Mouse (Mus musculus) R1 (cell line): ENCODE measurements at regions not wholly inside any gene's neighbourhood (a gene's known extent, or its start where the extent isn't known, plus 50 kb on each side); places are given as distances from the start of the nearest gene placed in this dataset.

Experiments
- DNase-seq: peaks from one replicate; pipeline ENCODE4 v3.0.0-alpha.2; 2018; ENCODE audit warnings: low read depth, low spot score

GRCm38 (mm10) chr7:77632656-77633055 lies 1105.2 kb downstream of the Ntrk3 start:
- no peak for DNase-seq

- DNase-seq = no peak
These were observed 1114.3 kb downstream of the Ntrk3 start for GRCm38 (mm10) chr7:77623491-77623890.

GRCm38 (mm10) chr7:77622934-77623333 lies 1114.9 kb downstream of the Ntrk3 start:
- DNase-seq = no peak

GRCm38 (mm10) chr7:77572872-77573271 lies 1164.9 kb downstream of the Ntrk3 start:
- no peak for DNase-seq

DNA sequence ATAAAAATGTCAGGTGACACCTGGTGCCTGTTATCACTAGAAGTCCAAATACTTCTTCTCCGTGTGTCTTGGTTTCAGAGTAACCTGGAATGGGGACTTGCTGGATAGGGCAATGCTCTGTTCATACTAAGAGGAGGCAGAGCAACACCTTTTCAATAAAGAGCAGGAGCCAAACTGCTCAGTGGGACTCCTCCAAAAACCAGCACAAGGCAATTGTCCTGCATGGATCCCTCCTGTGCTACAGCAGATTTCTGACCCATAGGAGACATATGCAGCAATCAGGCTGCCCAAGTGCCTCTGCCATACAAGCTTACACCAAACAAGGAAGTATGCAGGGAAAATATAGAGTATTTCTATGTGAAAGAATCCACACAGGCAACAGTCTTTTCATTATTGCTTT lies 1178.7 kb downstream of the Ntrk3 start:
- no peak for DNase-seq

DNA sequence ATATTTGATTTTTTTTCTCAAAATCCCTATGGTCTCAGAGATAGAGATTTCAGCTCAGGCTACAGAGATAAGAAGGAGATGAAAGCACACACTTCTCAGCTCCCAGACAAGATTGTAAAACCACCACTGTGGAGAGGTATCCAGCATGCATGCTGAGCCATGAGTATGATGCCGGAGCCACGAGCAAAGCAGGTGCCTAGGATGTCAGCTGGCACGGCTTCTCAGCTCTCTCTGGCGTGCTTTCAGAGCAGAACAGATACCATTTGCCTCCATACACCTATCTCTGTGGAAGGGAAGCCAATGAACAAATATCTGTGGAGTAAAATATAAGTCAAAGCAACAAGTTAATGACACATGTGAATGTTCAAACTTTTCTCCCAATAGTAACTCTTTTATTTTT lies 1179.3 kb downstream of the Ntrk3 start:
- no peak for DNase-seq

- DNase-seq = no peak
These were observed 1200.9 kb downstream of the Ntrk3 start for GRCm38 (mm10) chr7:77536890-77537289.

DNA sequence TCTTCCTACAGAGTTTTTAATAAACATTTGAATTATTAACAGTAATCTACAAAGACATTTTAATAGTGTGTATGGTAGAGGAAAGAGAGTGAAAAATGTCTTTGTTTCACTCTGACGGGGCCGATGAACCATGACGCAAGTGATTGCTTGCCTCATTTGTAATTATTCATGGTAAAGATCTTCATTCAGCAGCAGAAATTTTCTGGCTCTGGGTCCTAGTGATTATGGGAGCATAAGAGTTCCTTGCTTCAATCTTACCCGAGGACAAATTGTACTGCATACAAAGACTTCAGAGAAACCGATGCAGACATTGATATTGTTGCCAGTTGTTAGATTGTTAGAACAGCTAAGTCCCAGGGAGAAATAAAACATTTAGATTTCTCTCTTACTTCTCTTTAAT lies 1209.9 kb downstream of the Ntrk3 start:
- DNase-seq = no peak

- DNase-seq = no peak
These were observed 1228.2 kb downstream of the Ntrk3 start for GRCm38 (mm10) chr7:77509586-77509985.

DNA sequence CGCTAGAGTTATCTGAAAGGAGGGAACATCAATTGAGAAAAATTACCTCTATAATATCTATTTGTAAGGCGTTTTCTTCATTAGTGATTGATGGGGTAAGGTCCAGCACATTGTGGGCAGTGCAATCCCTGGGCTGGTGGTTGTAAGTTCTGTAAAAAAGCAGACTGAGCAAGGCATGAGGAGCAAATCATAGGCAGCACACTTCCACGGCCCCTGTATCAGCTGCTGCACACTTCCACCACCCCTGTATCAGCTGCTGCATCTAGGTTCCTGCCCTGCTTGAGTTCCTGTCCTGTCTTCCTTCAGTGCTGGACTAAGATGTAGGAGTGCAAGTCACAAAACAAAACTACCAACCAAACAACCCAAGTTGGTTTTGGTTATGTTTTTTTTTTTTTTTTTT lies 1230.2 kb downstream of the Ntrk3 start:
- DNase-seq = no peak

- no peak for DNase-seq
These were observed 1235.2 kb downstream of the Ntrk3 start for GRCm38 (mm10) chr7:77502608-77503007.

DNA sequence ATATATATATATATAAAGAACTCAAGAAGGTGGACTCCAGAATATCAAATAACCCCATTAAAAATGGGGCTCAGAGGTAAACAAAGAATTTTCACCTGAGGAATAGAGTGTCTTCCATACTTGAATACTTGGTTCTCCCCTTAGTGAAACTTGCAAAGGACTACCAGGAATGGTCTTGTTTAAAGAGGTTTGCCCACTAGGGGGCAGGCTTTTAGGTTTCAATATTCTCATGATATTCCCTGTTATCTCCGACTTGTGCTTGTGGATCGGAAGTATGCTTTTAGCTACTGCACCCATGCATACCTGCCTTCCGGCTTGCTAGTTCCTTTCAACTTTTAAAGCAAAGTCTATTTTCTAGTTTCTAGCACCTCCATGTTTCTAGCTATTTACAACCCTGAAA lies 1242.7 kb downstream of the Ntrk3 start:
- peak; percentile 62 for DNase-seq

GRCm38 (mm10) chr7:77477519-77477918 lies 1247.8 kb downstream of the Agbl1 start:
- DNase-seq = no peak

GRCm38 (mm10) chr7:77446052-77446367 lies 1216.3 kb downstream of the Agbl1 start:
- DNase-seq = no peak

GRCm38 (mm10) chr7:77445352-77446051 lies 1215.8 kb downstream of the Agbl1 start:
- no peak for DNase-seq

- DNase-seq = no peak
These were observed 1211.9 kb downstream of the Agbl1 start for GRCm38 (mm10) chr7:77441622-77442021.

GRCm38 (mm10) chr7:77413606-77414005 lies 1183.9 kb downstream of the Agbl1 start:
- DNase-seq = no peak
